Mouse (Mus musculus) forebrain, embryonic 13.5 days (tissue): Measurements from ENCODE around the gene Hagh. TPM values are rescaled to one million over a fixed set of nuclear protein-coding genes. Genes with fewer than 3 reads are reported as not detected.

Source experiments
- ATAC-seq: fragments of 200-750 bp; cut with Nextera tagmentation; 2 replicates; pipeline ENCODE4 v1.8.0; 2017
- H3K27ac ChIP-seq: fragments of 300-500 bp; sonication (generic); 2 replicates; pipeline ENCODE4 v1.5.1; 2015; ENCODE audit warnings: inconsistent platforms, mild to moderate bottlenecking, moderate library complexity
- H3K27me3 ChIP-seq: fragments of 300-500 bp; sonication (generic); 2 replicates; pipeline ENCODE4 v1.6.1; 2015; ENCODE audit warnings: mild to moderate bottlenecking, inconsistent platforms
- H3K36me3 ChIP-seq: fragments of 300-500 bp; sonication (generic); 2 replicates; pipeline ENCODE4 v1.6.1; 2015; ENCODE audit warnings: mild to moderate bottlenecking, inconsistent platforms; ENCODE audit not compliant: poor library complexity, severe bottlenecking
- H3K4me1 ChIP-seq: fragments of 300-500 bp; sonication (generic); 2 replicates; pipeline ENCODE4 v1.6.1; 2015; ENCODE audit warnings: inconsistent platforms
- H3K4me2 ChIP-seq: fragments of 300-500 bp; sonication (generic); 2 replicates; pipeline ENCODE4 v1.6.1; 2015; ENCODE audit warnings: inconsistent platforms, mild to moderate bottlenecking, moderate library complexity
- H3K4me3 ChIP-seq: fragments of 300-500 bp; sonication (generic); 2 replicates; pipeline ENCODE4 v1.5.1; 2015; ENCODE audit warnings: mild to moderate bottlenecking, inconsistent platforms
- H3K9ac ChIP-seq: fragments of 300-500 bp; sonication (generic); 2 replicates; pipeline ENCODE4 v1.6.1; 2015; ENCODE audit warnings: mild to moderate bottlenecking, inconsistent platforms
- H3K9me3 ChIP-seq: fragments of 300-500 bp; sonication (generic); replicated peaks from 2 replicates; pipeline ENCODE4 v1.6.1; 2016; ENCODE audit warnings: inconsistent platforms
- WGBS: fragments of 180-500 bp; shearing (Covaris S2); methylation state at CpG from one replicate; pipeline ENCODE4 v1.1.7; 2015; 5-methylcytosine and 5-hydroxymethylcytosine counted together
- polyA plus RNA-seq: library from polyadenylated mRNA; unstranded; fragments of >200 nt; fragmentation: Nextera tagmentation; extraction: Ambion mirVana; gene quantifications from 2 replicates; pipeline ENCODE4 v1.2.1, GENCODE M21; 2015

Hagh gene
- 36.7 and 37.1 TPM in 2 replicates for polyA plus RNA-seq

DNA sequence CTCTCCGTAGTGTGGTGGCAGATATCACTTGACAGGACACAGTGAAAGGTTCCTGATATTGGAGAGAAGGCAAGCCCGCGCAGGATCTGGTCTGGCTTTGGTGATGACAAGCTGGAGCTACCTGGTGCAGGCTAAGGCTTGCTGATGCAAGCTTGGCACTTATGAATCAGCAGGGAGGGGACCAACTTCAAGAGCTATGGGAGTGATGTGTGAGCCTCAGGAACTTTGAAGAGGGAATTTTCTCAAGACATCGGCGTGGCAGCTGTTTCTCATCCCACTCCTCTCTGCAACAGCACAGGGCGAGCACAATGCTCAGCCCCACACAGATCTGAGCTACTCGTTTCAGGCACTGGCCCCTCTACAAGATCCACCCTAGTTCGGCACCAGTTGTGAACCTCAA lies at the start of gene Hagh:
TSS of gene Hagh (plus strand) at position 302 of the 400 bp plus-strand sequence.
- H3K4me1 ChIP-seq = no peaks in the 10 kb centered on the region

DNA sequence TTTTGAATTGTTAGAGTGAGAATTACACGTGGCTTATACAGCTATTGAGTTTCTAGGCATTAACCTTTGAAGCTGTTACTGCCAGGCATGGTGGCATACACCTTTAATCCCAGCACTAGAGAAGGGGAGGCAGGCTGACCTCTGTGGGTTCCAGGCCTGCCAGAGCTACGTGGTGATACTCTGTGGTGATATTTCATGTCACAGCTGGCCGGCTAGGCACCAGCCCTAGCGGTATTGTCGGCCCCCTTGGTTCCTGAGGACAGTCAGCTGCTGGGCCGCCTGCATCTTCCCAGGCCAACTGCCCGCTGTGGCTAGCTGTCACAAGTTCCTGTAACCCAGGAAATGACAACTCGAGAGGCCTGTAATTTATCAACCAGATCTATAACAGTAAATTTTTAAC lies 47.8 kb upstream of the Hagh start:
- no peak overlapping the region for H3K4me2 ChIP-seq
- H3K4me3 ChIP-seq = no peak overlapping the region
- WGBS = 81% methylated on average over 8 of the region's 8 CpGs
- H3K27me3 ChIP-seq = 0 out of 2 replicates have a peak, but pooled peaks cover 5% of the 10 kb centered on the region
- H3K36me3 ChIP-seq = no peaks in the 10 kb centered on the region
- H3K27ac ChIP-seq = no peak overlapping the region
- no peak overlapping the region for H3K9ac ChIP-seq
- H3K9me3 ChIP-seq = no peaks in the 10 kb centered on the region
- ATAC-seq = no peak
- H3K4me1 ChIP-seq = no peaks in the 10 kb centered on the region

More for the DNA sequence above, at the start of gene Hagh:
- H3K9ac ChIP-seq = no peak within 1 kb of the TSS
- no peaks in the 10 kb centered on the region for H3K9me3 ChIP-seq
- H3K27ac ChIP-seq = no peak within 1 kb of the TSS
- no peak within 1 kb of the TSS for H3K4me3 ChIP-seq
- ATAC-seq = no peak
- 69% methylated on average over 8 of the region's 8 CpGs for WGBS
- peaks cover 19% of the 10 kb centered on the region for H3K27me3 ChIP-seq
- H3K4me2 ChIP-seq = no peak within 1 kb of the TSS
- no peaks in the 10 kb centered on the region for H3K36me3 ChIP-seq

DNA sequence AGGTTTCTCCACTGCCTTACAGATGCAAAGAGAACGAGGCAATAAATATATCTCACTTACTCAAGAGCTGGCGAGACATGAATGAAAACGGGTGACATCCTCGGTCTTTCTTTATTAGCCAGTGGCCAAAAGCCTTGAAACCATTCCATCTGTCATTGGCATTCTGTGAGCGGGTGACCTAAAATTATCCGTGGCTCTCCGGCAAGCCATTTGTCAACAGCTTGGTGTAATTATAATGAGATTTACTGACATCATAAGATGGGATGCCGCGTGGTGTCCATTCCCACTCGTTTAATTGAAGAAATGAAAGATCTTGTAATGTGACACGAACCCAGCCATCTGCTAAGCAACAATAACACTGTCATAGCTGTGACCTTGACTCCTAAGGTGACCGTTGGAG lies 45.2 kb upstream of the Hagh start:
- Histone ChIP-seq H3K4me1 (no peaks in the 10 kb centered on the region), H3K4me2 (no peak overlapping the region), H3K27ac (no peak overlapping the region), H3K9ac (no peak overlapping the region), H3K27me3 (0 out of 2 replicates have a peak, but pooled peaks cover 13% of the 10 kb centered on the region), H3K36me3 (no peaks in the 10 kb centered on the region), H3K4me3 (no peak overlapping the region), H3K9me3 (no peaks in the 10 kb centered on the region)
- ATAC-seq = no peak
- 76% methylated on average over 12 of the region's 12 CpGs for WGBS

DNA sequence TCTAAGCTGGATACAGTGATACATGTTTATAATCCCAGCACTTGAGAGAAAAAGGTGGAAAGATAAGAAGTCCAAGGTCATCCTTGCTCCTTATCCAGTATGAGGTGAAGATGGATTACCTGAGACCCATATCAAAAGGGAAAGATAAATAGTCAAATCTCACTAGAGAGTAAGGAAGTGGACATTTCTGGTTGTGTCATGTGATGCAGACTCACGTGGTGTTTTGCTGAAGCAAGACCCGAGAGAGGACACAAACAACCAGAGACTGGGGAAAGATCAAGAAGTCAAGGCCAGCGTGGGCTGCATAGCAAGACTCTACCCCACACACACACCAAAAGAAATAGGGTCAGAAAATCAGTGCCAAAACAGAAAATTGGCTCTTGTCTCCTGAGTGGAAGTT lies 43.0 kb upstream of the Hagh start:
- ATAC-seq = no peak
- H3K4me1 ChIP-seq = no peaks in the 10 kb centered on the region
- no peak overlapping the region for H3K4me2 ChIP-seq
- 0 out of 2 replicates have a peak, but pooled peaks cover 8% of the 10 kb centered on the region for H3K27me3 ChIP-seq
- H3K36me3 ChIP-seq = no peaks in the 10 kb centered on the region
- H3K4me3 ChIP-seq = no peak overlapping the region
- H3K9me3 ChIP-seq = no peaks in the 10 kb centered on the region
- WGBS = 82% methylated on average over 3 of the region's 3 CpGs
- H3K27ac ChIP-seq = no peak overlapping the region
- no peak overlapping the region for H3K9ac ChIP-seq

DNA sequence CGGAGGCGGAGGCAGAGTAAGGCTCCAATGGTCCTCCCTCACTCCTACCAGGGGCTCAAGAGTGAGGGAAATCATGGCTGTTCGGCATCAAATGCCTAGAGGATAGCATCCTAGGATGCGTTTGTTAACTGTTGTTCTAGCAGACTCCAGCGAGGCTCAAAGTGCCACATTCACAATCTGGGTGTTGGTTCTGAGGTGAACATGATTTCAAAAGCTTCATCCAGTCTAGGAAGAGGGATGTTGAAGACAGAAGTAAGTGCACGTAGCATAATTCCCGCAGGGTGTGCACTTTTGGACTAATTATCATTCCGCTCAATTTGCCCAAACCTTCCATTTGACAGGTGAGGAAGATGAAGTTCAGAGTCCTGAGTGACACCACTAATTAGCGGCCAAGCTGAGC lies 41.7 kb upstream of the Hagh start:
- 61% methylated on average over 9 of the region's 9 CpGs for WGBS

DNA sequence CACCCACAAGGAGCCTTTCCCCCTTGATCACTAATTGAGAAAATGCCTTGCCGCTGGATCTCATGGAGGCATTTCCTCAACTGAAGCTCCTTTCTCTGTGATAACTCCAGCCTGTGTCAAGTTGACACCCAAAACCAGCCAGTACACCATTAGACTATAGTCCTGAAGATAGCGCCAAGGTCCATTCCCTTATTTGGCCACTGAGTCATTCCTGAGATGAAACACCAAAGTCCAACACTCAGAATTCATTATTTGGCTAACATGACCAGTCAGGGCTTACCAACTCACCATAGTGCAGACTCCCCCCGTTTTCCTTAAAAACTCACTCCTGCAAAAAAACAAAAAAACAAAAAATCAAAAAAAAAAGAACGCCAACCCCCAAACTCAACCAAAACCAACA lies 40.5 kb upstream of the Hagh start:
- no peak overlapping the region for H3K4me2 ChIP-seq
- peaks cover 26% of the 10 kb centered on the region for H3K27me3 ChIP-seq
- no peaks in the 10 kb centered on the region for H3K9me3 ChIP-seq
- ATAC-seq = no peak
- 88% methylated on average over 4 of the region's 4 CpGs for WGBS
- H3K9ac ChIP-seq = no peak overlapping the region
- H3K36me3 ChIP-seq = no peaks in the 10 kb centered on the region
- peaks cover 8% of the 10 kb centered on the region; the same call in 1 of the 2 replicates for H3K4me1 ChIP-seq
- H3K4me3 ChIP-seq = no peak overlapping the region
- H3K27ac ChIP-seq = no peak overlapping the region

More for the DNA sequence above, 41.7 kb upstream of the Hagh start:
- no peak overlapping the region for H3K4me3 ChIP-seq
- no peak overlapping the region for H3K4me2 ChIP-seq
- no peak for ATAC-seq
- no peak overlapping the region for H3K9ac ChIP-seq
- no peak overlapping the region for H3K27ac ChIP-seq
- H3K27me3 ChIP-seq = peaks cover 14% of the 10 kb centered on the region
- no peaks in the 10 kb centered on the region for H3K9me3 ChIP-seq
- H3K36me3 ChIP-seq = no peaks in the 10 kb centered on the region
- H3K4me1 ChIP-seq = no peaks in the 10 kb centered on the region

DNA sequence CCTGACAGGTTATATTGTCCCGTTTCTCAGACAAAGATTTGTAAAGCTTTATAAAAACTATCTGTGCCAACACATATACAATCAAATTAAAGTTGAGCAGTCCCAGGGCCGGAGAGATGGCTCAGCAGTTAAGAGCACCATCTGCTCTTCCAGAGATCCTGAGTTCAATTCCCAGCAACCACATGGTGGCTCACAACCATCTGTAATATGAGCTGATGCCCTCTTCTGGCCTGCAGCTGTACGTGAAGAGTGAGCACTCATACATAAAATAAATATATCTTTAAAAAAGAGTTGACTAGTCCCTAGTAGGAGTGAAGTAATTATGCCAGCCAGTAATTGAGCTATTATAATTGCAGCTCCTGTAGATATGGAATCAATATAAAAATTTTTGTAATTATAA lies 39.4 kb upstream of the Hagh start:
- H3K4me1 ChIP-seq = peaks cover 10% of the 10 kb centered on the region; the same call in 1 of the 2 replicates
- H3K36me3 ChIP-seq = no peaks in the 10 kb centered on the region
- H3K27me3 ChIP-seq = peaks cover 36% of the 10 kb centered on the region
- H3K9ac ChIP-seq = no peak overlapping the region
- no peak for ATAC-seq
- H3K9me3 ChIP-seq = no peaks in the 10 kb centered on the region
- no peak overlapping the region for H3K4me3 ChIP-seq
- 55% methylated on average over 3 of the region's 3 CpGs for WGBS
- H3K4me2 ChIP-seq = no peak overlapping the region
- H3K27ac ChIP-seq = no peak overlapping the region

DNA sequence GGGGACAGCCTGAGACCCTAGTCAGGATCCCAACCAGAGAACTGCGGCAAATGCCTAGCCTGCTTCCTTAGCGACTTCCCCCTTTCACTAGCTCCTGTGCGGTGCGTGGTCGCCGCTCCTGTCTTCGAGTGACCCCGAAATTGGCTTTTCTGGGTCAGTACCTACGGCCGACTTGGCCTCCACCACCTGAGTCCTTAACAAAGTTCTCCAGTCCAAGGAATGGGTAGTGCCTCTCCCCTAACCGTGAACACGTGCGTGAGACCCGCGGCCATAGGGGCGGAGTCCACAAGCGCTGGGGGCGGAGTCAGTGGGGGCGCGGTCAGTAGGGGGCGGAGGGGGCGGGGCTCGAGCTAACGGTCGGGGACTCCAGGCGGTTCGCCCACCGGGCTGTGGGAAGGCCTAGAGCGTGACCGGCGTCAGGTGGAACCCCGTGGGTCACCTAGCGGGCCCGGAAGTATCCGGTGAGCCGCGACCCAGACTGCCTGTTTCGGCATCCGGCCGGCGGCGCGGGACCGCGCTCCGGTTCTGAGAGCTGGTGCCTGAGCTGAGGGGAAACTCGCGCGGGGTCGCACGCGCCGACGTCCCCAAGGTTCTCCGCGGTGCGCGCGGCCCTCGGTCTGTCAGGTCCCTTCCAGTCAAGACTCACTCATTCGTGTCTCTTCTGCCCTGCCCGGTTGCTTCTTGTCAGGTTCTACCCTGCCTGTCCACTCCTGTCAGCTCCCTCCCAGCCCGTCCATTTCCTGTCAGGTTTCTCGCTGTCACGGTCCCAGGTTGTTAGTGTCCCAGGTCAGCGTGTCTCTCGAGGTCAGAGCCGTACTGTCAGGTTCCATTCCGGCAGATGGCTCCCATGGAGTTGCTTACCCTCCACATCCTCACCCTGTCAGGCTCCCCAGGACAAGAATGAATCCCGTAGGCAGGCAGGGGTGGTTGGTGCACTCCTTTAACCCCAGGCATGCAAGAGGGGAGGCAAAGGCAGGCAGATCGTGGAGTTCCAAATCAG lies 35.7 kb upstream of the Hagh start, which contains the start of gene Meiob:
TSS of gene Meiob (plus strand) at position 338 of the 1,000 bp plus-strand sequence.
- Histone ChIP-seq H3K4me3 (peak within 1 kb of the TSS; percentile 61), H3K9me3 (no peaks in the 10 kb centered on the region), H3K27ac (no peak within 1 kb of the TSS), H3K9ac (peak within 1 kb of the TSS; percentile 70), H3K4me1 (peaks cover 10% of the 10 kb centered on the region; the same call in 1 of the 2 replicates), H3K36me3 (no peaks in the 10 kb centered on the region), H3K4me2 (peak within 1 kb of the TSS; percentile 81), H3K27me3 (peaks cover 58% of the 10 kb centered on the region)
- WGBS = under 1% methylated on average over 64 of the region's 71 CpGs
- peak; percentile 66 for ATAC-seq

DNA sequence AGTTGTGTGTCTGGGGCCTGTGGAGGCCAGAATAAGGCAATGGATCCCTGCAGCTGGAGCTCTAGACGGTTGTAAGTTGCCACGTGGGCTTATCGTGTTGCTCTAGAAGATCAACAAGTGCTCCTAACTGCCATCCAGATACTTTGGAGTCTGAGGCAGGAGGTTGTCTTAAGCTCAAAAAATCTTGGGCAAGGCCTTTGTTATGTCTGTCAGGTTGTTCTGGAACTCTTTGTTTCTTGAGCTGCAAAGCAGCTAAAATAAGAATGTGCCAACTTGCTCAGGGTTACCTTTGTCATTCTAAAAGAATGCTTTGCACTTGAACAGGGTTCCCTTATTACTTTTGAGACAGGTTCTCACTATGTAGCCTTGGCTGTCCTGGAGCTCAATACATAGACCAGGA lies 28.7 kb upstream of the Hagh start:
- Histone ChIP-seq H3K4me2 (no peak overlapping the region), H3K9me3 (no peaks in the 10 kb centered on the region), H3K27me3 (peaks cover 33% of the 10 kb centered on the region), H3K4me1 (no peaks in the 10 kb centered on the region), H3K4me3 (no peak overlapping the region), H3K9ac (no peak overlapping the region), H3K36me3 (no peaks in the 10 kb centered on the region), H3K27ac (no peak overlapping the region)
- 85% methylated on average over 3 of the region's 3 CpGs for WGBS
- no peak for ATAC-seq

DNA sequence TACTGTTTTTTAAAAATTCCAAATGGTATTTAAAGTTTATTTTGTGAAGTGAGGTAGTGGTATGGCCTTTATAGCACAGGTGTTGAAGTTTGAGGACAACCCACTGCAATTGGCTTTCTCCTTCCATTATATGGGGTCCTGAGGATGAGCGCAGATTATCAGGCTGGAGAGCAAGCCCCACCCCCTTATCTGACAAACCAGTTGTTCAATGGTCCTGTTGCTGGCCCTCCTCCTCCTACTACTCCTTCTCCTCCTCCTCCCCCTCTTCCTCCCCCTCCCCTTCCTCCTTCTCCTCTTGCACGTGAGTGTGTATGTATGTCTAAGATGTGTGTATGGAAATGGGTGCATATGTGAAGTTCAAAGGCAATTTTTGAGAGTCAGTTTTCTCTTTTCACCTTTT lies 27.7 kb upstream of the Hagh start:
- WGBS = 37% methylated on average over 2 of the region's 2 CpGs
- no peaks in the 10 kb centered on the region for H3K9me3 ChIP-seq
- H3K36me3 ChIP-seq = no peaks in the 10 kb centered on the region
- H3K4me3 ChIP-seq = no peak overlapping the region
- no peaks in the 10 kb centered on the region for H3K4me1 ChIP-seq
- ATAC-seq = no peak
- no peak overlapping the region for H3K4me2 ChIP-seq
- peaks cover 24% of the 10 kb centered on the region for H3K27me3 ChIP-seq
- no peak overlapping the region for H3K27ac ChIP-seq
- H3K9ac ChIP-seq = no peak overlapping the region

DNA sequence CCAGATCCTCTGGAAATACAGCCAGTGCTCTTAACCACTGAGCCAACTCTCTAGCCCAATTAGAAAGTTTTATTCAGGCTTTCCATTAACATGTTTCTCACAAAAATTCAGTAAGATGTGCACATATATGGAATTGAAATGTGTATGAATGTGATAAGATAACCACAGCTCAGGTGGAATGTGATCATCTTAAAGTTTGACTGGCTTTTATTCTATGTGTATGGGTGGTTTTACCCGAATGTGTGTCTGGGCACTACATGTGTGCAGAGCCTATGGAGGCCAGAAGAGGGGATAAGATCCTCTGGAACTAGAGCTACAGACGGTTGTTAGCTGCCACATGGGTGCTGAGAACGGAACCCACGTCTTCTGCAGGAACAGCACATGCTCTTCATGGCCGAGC lies 24.7 kb upstream of the Hagh start:
- no peak for ATAC-seq
- H3K9me3 ChIP-seq = no peaks in the 10 kb centered on the region
- H3K9ac ChIP-seq = no peak overlapping the region
- H3K27ac ChIP-seq = no peak overlapping the region
- no peak overlapping the region for H3K4me2 ChIP-seq
- WGBS = 80% methylated on average over 5 of the region's 5 CpGs
- H3K4me3 ChIP-seq = no peak overlapping the region
- no peaks in the 10 kb centered on the region for H3K4me1 ChIP-seq
- peaks cover 9% of the 10 kb centered on the region; the same call in 1 of the 2 replicates for H3K27me3 ChIP-seq
- H3K36me3 ChIP-seq = no peaks in the 10 kb centered on the region

DNA sequence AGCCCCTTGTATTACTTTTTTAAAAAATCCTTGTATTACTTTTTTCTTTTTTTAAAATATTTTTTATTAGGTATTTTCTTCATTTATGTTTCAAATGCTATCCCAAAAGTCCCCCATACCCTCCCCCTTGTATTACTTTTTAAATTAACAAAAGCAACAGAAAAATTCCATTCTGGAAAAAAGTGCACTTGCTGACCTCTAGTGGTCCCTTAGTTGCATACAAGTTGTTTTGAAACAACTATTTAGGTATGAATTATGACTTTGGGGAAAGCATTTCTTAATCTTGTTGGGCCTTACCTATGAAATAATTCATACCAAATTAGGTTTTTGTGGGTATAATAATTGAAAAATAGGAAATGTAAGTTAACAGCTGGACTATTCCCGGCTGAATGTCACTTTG lies 22.4 kb upstream of the Hagh start:
- Histone ChIP-seq H3K36me3 (no peaks in the 10 kb centered on the region), H3K4me3 (no peak overlapping the region), H3K27me3 (peaks cover 13% of the 10 kb centered on the region), H3K4me1 (no peaks in the 10 kb centered on the region), H3K4me2 (no peak overlapping the region), H3K27ac (no peak overlapping the region), H3K9me3 (no peaks in the 10 kb centered on the region), H3K9ac (no peak overlapping the region)
- ATAC-seq = no peak
- 45% methylated on average over 1 of the region's 1 CpGs for WGBS
